9 mouse cellular contexts compared by ENCODE assay signal in the genomic region with DNA sequence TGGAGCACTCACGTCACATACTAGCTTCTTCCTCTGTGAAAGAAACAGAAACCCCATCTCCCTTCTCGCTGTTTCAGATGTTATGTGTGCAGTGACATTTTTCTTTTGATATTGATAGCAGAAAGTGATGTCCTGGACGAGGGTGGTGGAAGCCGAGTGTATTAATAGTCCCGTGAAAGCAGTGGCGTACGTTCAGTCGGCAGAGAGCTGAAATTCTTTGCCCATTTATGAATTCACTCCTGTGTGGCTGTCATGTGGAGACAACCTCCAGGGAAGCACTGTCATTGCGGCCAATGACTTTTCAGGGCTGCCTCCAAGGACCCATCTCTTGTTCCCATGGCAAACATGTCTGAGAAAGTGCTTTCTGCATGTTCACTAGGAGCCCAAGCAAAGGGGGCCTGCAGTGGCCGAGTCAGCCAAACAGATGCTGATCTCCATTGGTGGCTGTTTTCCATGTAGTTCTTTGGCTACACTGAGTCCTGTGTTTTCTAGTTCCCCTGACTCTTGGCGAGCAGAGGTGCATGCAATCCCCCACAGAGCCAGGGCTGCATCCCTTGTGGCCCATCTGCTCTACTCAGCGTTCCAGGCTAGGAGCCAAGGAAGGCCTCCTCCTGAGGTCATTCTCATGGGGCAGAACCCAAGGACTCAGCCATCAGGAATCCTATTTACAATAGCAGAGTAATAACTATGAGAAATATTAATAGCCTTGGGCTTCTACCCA. TPM values are rescaled to one million over a fixed set of nuclear protein-coding genes. Genes with fewer than 3 reads are reported as not detected.
DNase-seq lines count a peak whose midpoint lies in the region; ATAC-seq lines count a peak whose summit lies in the region.
"Had no signal": no experiment of that assay in that cellular context is flagged by ENCODE, and none has a peak within 500 bp of the region (broad histone marks: within the 10 kb centered on the region; RNA-seq: fewer than 3 reads in every experiment).

No protein-coding gene starts in this region.

- no peaks in the 10 kb centered on the region for H3K27me3 ChIP-seq in forebrain, embryonic 13.5 days
- no peaks in the 10 kb centered on the region for H3K27me3 ChIP-seq in forebrain, embryonic 12.5 days
- H3K27me3 ChIP-seq in lung, embryonic 16.5 days (ENCODE audit: control insufficient read depth, insufficient read depth, low read depth, low read length) = no peaks in the 10 kb centered on the region

- no peaks in the 10 kb centered on the region for H3K36me3 ChIP-seq in forebrain, embryonic 13.5 days (ENCODE audit: poor library complexity, severe bottlenecking)
- no peaks in the 10 kb centered on the region for H3K36me3 ChIP-seq in forebrain, embryonic 12.5 days (replicated peaks)
- H3K36me3 ChIP-seq in lung, embryonic 16.5 days (ENCODE audit: control insufficient read depth, insufficient read depth, low read length) = no peaks in the 10 kb centered on the region

- no peaks in the 10 kb centered on the region for H3K4me1 ChIP-seq in forebrain, embryonic 13.5 days
- H3K4me1 ChIP-seq in forebrain, embryonic 12.5 days = no peaks in the 10 kb centered on the region
- no peaks in the 10 kb centered on the region; the same call in 1 of the 2 replicates for H3K4me1 ChIP-seq in lung, embryonic 16.5 days (replicated peaks; ENCODE audit: control insufficient read depth, insufficient read depth, low read length)

- intact Hi-C loops in gastrocnemius, postnatal 14 days (cut with DNase I; ENCODE audit: low total_unique reads) = no loop called here

- H3K4me2 ChIP-seq in forebrain, embryonic 13.5 days = no peak overlapping the region
- H3K4me2 ChIP-seq in forebrain, embryonic 12.5 days = no peak overlapping the region
- H3K4me2 ChIP-seq in lung, embryonic 16.5 days (ENCODE audit: low read depth, low read length) = no peak overlapping the region

- no peak overlapping the region for H3K4me3 ChIP-seq in forebrain, embryonic 13.5 days
- H3K4me3 ChIP-seq in forebrain, embryonic 12.5 days (replicated peaks) = no peak overlapping the region
- no peak overlapping the region for H3K4me3 ChIP-seq in lung, embryonic 16.5 days (ENCODE audit: low read length)

- DNase-seq in brain, embryonic 18.5 days (ENCODE audit: low read depth, low spot score) = peak; percentile 4
- DNase-seq in gastrocnemius, postnatal 14 days = peak; percentile 86
- peak; percentile 73 for DNase-seq in kidney, postnatal 10 days
- peak; percentile 83 for DNase-seq in testis, postnatal 14 days (ENCODE audit: low spot score)

- no peaks in the 10 kb centered on the region for H3K9me3 ChIP-seq in forebrain, embryonic 13.5 days (replicated peaks)
- H3K9me3 ChIP-seq in forebrain, embryonic 12.5 days = no peaks in the 10 kb centered on the region
- no peaks in the 10 kb centered on the region for H3K9me3 ChIP-seq in lung, embryonic 16.5 days (ENCODE audit: control insufficient read depth, low read length)

- WGBS in forebrain, embryonic 13.5 days = 83% methylated on average over 12 of the region's 12 CpGs
- 82% methylated on average over 12 of the region's 12 CpGs for WGBS in forebrain, embryonic 12.5 days
- 58% methylated on average over 12 of the region's 12 CpGs for WGBS in lung, embryonic 16.5 days

- H3K27ac ChIP-seq in forebrain, embryonic 13.5 days = no peak overlapping the region
- no peak overlapping the region for H3K27ac ChIP-seq in forebrain, embryonic 12.5 days
- peak overlapping the region; percentile 45 for H3K27ac ChIP-seq in lung, embryonic 16.5 days (ENCODE audit: low read length)
- H3K27ac ChIP-seq: liver, embryonic 14.5 days had no signal

- peak; percentile 24; the same call in 1 of the 2 replicates for ATAC-seq in forebrain, embryonic 13.5 days
- no peak for ATAC-seq in forebrain, embryonic 12.5 days (ENCODE audit: low FRiP score)
- peak; percentile 93 for ATAC-seq in lung, embryonic 16.5 days (ENCODE audit: low read depth)
- ATAC-seq in granulocyte monocyte progenitor cell, adult 5-6 weeks (replicated peaks; ENCODE audit: poor library complexity, severe bottlenecking) = no peak

- no peak overlapping the region for H3K9ac ChIP-seq in forebrain, embryonic 13.5 days
- H3K9ac ChIP-seq in forebrain, embryonic 12.5 days = no peak overlapping the region
- no peak overlapping the region for H3K9ac ChIP-seq in lung, embryonic 16.5 days (ENCODE audit: low read length)
- H3K9ac ChIP-seq: liver, embryonic 14.5 days had no signal

RNA-seq across cellular contexts. Expression of gene Nek10, which starts 29.5 kb away (rescaled TPM):
- 0.08 TPM in 1 of 2 replicates, not detected in the other for polyA plus RNA-seq in forebrain, embryonic 13.5 days (2015; fragmentation: Nextera tagmentation; extraction: Ambion mirVana)
- polyA plus RNA-seq in forebrain, embryonic 12.5 days (2016; fragmentation: Nextera tagmentation; extraction: Ambion mirVana) = 0.05 TPM in 1 of 2 replicates, not detected in the other
- under 1 TPM in 1 of 2 experiments, not detected in 1; 0.07 TPM for total RNA-seq in gastrocnemius, postnatal 14 days (2021)
- polyA plus RNA-seq in lung, embryonic 16.5 days (2015; fragmentation: Nextera tagmentation; extraction: Ambion mirVana) = 0.33 and 0.39 TPM in 2 replicates
- total RNA-seq in granulocyte monocyte progenitor cell, adult 5-6 weeks (2014; fragmentation: Nextera tagmentation) = not detected in 2 replicates
- total RNA-seq in granulocyte monocyte progenitor cell, adult 5-6 weeks (2017) = not detected in 2 replicates

Comparison
In these comparisons a context has a peak if more than half of its experiments do, and no peak if none do; other contexts are left out.
1. ATAC-seq: peak in forebrain, embryonic 13.5 days (single experiment) and lung, embryonic 16.5 days (single experiment); none in forebrain, embryonic 12.5 days (single experiment) and granulocyte monocyte progenitor cell, adult 5-6 weeks (single experiment).
2. DNase-seq: peak in every context shown above with its lines; median percentile 86 in gastrocnemius, postnatal 14 days; 83 in testis, postnatal 14 days; 73 in kidney, postnatal 10 days; 4 in brain, embryonic 18.5 days.